Mouse (Mus musculus) bone marrow, adult 2 months (tissue): ENCODE measurements around the gene Myo18a. TPM values are rescaled to one million over a fixed set of nuclear protein-coding genes. Genes with fewer than 3 reads are reported as not detected.

Source experiments
- H3K27ac ChIP-seq: fragments of 200-500 bp; 2 replicates; pipeline ENCODE4 v1.5.1; 2012; ENCODE audit warnings: low read depth, mild to moderate bottlenecking, control low read depth, inconsistent platforms, low read length; ENCODE audit not compliant: control insufficient read depth, poor library complexity, insufficient read depth
- H3K4me1 ChIP-seq: fragments of 200-500 bp; 2 replicates; pipeline ENCODE4 v1.6.1; 2011; ENCODE audit warnings: low read length; ENCODE audit not compliant: control insufficient read depth, insufficient read depth
- H3K4me3 ChIP-seq: fragments of 200-500 bp; replicated peaks from 2 replicates; pipeline ENCODE3; 2011; ENCODE audit warnings: mild to moderate bottlenecking, low read depth, low read length, control low read depth; ENCODE audit not compliant: control insufficient read depth
- CTCF ChIP-seq: fragments of 200-500 bp; IDR thresholded peaks from 2 replicates; pipeline ENCODE4 v1.5.1; 2011; ENCODE audit warnings: low read length, control low read depth; ENCODE audit not compliant: control insufficient read depth, insufficient read depth
- POLR2A ChIP-seq: fragments of 200-500 bp; IDR thresholded peaks from 2 replicates; pipeline ENCODE4 v1.6.1; 2011; ENCODE audit warnings: low read depth, mild to moderate bottlenecking, control low read depth, low read length, borderline replicate concordance; ENCODE audit not compliant: control insufficient read depth
- WGBS: fragments of 180-500 bp; shearing (Covaris S2); methylation state at CpG from one replicate; pipeline ENCODE4 v1.1.7; 2018; 5-methylcytosine and 5-hydroxymethylcytosine counted together
- polyA plus RNA-seq: library from polyadenylated mRNA; stranded (reverse); fragments of >200 nt; gene quantifications from 2 replicates; pipeline ENCODE4 v1.2.4, GENCODE M21; 2011; ENCODE audit warnings: low replicate concordance; ENCODE audit not compliant: missing spikeins, insufficient read depth, insufficient read length

The Myo18a gene
- polyA plus RNA-seq, 1 experiment, result 74.6 TPM

DNA sequence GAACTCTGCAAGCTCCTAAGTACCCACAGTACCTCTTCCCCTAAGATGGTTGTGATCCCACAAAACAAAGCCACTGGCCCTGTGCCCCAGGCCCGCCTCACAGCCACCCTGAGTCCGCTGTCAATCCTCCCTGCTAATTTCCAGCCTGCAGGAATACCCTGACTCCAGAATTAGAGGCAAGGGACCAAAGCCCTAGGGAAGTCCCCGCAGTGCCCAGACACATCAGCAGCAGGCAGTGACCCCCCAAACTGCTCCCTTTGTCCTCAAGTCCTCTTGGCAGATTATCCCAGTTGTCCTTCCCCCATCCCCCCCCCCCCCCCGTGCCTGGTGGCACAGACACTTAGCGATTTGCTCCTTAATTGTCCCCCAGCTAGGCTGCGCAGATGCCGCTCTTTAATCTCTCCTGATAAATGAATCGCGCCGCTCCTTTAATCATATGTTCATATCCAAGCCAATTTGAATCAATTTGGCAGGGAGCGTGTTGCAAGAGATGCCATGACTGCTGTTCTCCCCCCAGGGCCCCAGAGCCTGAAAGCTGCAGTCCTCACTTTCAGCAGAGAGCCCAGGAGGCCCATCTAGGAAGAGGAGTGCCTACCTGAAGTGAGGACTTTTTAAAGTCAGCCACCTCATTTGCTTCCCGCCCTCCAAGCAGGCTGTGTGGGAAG lies 104.5 kb downstream of the Myo18a start:
- H3K4me1 ChIP-seq, result no peaks in the 10 kb centered on the region
- TF ChIP-seq POLR2A (no peak), CTCF (no peak)
- WGBS, result 53% methylated on average over 12 of the region's 12 CpGs
- H3K27ac ChIP-seq, result no peak overlapping the region
- no peak overlapping the region for H3K4me3 ChIP-seq

DNA sequence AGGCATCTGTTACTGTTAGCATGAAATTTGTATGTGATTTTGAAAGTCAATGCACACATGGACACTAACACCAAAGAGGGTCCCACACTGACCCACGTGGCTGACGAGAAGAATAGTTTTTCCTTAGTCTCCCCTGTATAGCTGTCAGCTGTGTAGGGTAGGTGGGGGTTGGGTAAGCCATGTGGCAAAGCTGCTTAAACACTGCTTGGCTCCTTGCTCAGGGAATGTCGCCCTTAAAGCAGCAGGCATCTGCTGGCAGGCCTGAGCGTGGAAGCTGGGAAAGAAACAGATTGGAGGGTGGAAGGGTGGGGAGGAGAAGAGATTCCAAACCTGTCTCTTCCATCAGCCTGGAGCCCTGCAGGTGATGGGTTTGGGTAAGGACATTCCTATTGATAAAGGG lies 108.4 kb downstream of the Myo18a start:
- TF ChIP-seq POLR2A, result no peak
- no peak for TF ChIP-seq CTCF
- H3K4me3 ChIP-seq, result no peak overlapping the region
- WGBS, result 69% methylated on average over 4 of the region's 4 CpGs
- H3K27ac ChIP-seq, result no peak overlapping the region
- no peaks in the 10 kb centered on the region for H3K4me1 ChIP-seq

DNA sequence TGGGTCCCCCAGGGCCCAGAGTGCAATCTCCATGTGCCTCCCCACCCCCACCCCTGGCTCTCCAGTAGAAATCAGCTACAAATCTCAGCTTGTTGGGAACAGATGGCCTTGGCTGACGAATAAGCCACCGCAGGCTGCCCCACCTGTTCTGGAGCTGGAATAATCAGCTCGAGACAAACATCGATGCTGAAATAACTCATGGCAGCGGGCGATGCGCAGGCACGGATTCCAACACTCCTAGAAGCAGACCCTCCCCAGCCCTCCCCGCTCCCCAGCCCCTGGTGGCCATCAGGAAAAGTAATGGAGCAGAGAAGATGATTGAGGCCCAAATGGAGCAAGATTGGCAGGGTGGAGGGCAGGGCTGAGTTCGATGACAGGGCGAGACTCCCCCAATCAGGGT lies 109.2 kb downstream of the Myo18a start:
- no peak overlapping the region for H3K4me3 ChIP-seq
- H3K4me1 ChIP-seq, result no peaks in the 10 kb centered on the region
- WGBS, result 40% methylated on average over 11 of the region's 11 CpGs
- no peak for TF ChIP-seq POLR2A
- no peak overlapping the region for H3K27ac ChIP-seq

DNA sequence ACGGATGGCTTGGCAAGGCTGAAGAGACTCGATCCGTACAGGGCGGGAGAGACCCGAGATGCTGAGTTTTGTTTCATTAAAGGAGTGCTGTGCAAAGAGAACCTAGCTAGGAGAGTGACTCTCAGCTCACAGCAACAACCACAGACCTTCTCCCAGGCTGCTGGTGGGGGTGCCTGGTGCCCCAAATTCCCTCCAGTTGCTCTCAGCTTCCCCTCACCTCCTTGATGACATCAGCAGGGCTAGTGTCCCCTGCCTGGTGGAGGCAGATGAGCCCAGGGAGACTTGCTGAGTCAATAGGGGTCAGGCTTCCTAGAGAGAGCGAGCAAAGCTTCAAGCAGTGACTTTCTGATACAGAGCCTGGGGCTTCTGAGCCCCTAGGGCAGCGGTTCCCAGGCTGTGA lies 109.6 kb downstream of the Myo18a start:
- TF ChIP-seq POLR2A, result no peak
- TF ChIP-seq CTCF, result no peak
- Histone ChIP-seq H3K27ac (no peak overlapping the region), H3K4me3 (no peak overlapping the region), H3K4me1 (no peaks in the 10 kb centered on the region)
- WGBS, result 32% methylated on average over 7 of the region's 7 CpGs

DNA sequence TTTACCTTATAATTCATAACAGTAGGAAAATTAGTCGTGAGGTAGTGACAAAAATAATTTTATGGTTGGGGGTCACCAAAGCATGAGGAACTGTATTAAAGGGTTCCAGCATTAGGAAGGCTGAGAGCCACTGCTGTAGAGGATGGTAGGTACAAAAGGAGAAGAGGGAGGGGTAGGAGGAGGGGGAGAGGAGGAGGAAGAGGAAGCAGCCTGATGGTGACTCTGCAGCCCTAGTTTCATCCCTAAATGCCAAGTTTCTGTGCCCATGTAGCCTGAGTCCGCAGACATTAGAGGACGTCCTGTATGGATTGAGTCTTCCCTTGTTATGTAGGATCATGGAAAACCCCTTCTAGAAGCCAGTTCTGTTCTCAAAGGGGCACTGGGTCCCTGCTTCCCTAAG lies 110.1 kb downstream of the Myo18a start:
- Histone ChIP-seq H3K4me1 (no peaks in the 10 kb centered on the region), H3K4me3 (no peak overlapping the region), H3K27ac (no peak overlapping the region)
- 15% methylated on average over 3 of the region's 3 CpGs for whole genome bisulfite sequencing
- TF ChIP-seq POLR2A, result no peak
- no peak for TF ChIP-seq CTCF

DNA sequence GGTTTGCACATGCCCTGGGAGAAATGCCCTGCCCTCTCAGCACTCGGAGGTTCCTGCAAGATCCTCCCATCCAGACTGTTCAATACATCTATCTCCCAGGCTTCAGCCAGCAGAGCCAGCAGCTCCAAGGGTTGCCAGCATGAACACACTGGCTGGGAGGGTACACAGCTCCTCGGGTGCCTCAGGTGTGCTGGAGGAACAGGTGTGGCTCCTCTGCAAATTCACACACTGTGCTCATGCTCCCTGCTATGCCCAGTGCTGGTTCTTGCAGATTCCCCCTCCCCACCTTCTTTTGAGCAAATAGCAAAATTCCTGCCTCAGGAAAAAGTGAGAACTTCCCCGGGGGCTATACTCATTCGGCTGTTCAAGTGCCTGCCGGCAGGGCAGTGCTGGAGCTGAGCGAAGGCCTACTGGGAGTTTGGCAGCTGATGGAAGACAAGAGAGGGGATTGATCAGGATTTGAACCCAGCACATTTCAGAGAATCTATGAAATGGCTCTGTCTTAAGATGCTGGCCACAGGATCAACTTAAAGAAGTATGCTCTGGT lies 111.7 kb downstream of the Myo18a start:
- Histone ChIP-seq H3K27ac (no peak overlapping the region), H3K4me1 (no peaks in the 10 kb centered on the region), H3K4me3 (no peak overlapping the region)
- 76% methylated on average over 6 of the region's 6 CpGs for WGBS
- TF ChIP-seq POLR2A (no peak), CTCF (no peak)

DNA sequence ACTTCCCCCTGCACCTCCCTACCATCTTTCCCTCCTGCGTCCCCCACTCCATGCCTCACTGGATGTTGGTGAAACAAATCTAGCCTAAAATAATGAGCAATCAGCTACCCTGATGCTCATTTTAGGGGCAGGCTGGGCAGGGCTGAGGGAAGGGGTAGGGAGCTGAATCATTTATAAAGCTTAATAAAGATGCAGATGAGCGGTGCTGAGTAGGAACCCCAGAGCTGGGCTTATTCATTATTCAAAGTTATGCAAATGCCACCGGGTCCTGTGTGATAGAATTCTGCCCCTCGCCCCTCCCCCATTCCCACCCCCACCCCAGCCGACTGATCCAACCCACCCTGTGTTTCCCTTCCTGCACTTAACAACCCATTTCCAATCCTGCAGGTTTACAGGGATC lies 112.2 kb downstream of the Myo18a start:
- no peak overlapping the region for H3K27ac ChIP-seq
- H3K4me1 ChIP-seq, result no peaks in the 10 kb centered on the region; the same call in 1 of the 2 replicates
- no peak overlapping the region for H3K4me3 ChIP-seq
- TF ChIP-seq CTCF, result no peak
- no peak for TF ChIP-seq POLR2A
- WGBS, result 73% methylated on average over 5 of the region's 5 CpGs

DNA sequence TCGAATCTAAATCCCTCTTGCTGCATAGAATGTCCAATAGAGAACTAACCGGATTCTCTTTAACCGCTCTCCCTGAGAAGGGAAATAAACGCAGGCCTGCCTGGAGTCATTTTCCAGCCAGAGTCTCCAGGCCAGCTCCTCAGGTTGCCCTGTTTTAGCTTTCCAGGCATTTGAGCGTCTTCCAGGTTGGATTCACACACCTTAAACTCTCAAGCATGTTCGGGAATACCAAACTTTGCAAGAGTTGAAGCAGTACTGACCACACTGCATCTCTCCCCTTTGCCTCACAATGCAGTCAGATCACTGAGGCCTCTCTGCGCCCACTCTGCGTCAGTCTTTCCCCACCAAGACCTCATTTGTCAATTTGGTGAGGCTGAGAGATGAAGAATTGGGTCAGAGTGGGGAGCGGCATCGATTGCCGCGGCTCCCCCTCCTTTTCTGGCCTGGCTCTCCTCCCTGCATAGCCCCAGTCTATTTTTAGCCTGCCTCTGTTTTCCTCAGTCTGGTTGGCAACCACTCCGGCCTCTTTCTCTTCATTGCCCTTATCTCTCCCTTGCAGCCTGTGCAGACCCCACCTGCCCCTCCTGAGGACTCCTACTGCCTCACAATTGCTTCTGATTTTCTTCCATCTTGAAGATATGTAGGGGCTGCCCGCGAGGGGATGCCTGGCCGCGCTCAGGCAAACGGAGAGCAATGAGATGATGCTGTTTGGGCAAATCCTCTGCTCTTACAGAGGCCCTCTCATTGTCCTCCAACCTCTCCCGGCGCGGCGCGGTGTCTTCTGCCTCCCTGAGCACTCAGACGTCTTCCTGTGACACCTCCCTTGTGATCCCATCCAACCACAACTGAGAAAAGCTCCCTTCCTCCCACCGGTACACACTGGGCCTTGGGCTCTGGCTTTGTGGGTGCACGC lies 113.1 kb downstream of the Myo18a start:
- H3K4me1 ChIP-seq, result no peaks in the 10 kb centered on the region; the same call in 1 of the 2 replicates
- no peak overlapping the region; the same call in 1 of the 2 replicates for H3K27ac ChIP-seq
- 35% methylated on average over 26 of the region's 26 CpGs for WGBS
- TF ChIP-seq POLR2A, result no peak
- TF ChIP-seq CTCF, result no peak
- no peak overlapping the region for H3K4me3 ChIP-seq
